Mouse (Mus musculus) neural tube, embryonic 13.5 days (tissue): ENCODE measurements around the gene Edn2. TPM values are rescaled to one million over a fixed set of nuclear protein-coding genes. Genes with fewer than 3 reads are reported as not detected.

Experiments used
- ATAC-seq: fragments of 200-750 bp; cut with Nextera tagmentation; 2 replicates; pipeline ENCODE4 v1.8.0; 2017; ENCODE audit warnings: low read depth, mild to moderate bottlenecking, moderate TSS enrichment, moderate library complexity
- H3K27ac ChIP-seq: fragments of 300-500 bp; sonication (generic); replicated peaks from 2 replicates; pipeline ENCODE4 v1.5.1; 2015; ENCODE audit warnings: moderate library complexity, mild to moderate bottlenecking, inconsistent platforms
- H3K27me3 ChIP-seq: fragments of 300-500 bp; sonication (generic); 2 replicates; pipeline ENCODE4 v1.6.1; 2015; ENCODE audit warnings: mild to moderate bottlenecking, inconsistent platforms
- H3K36me3 ChIP-seq: fragments of 300-500 bp; sonication (generic); 2 replicates; pipeline ENCODE4 v1.6.1; 2015; ENCODE audit warnings: mild to moderate bottlenecking, inconsistent platforms
- H3K4me1 ChIP-seq: fragments of 300-500 bp; sonication (generic); replicated peaks from 2 replicates; pipeline ENCODE4 v1.6.1; 2015; ENCODE audit warnings: inconsistent platforms
- H3K4me2 ChIP-seq: fragments of 300-500 bp; sonication (generic); 2 replicates; pipeline ENCODE4 v1.6.1; 2015; ENCODE audit warnings: inconsistent platforms, mild to moderate bottlenecking, moderate library complexity
- H3K4me3 ChIP-seq: fragments of 300-500 bp; sonication (generic); 2 replicates; pipeline ENCODE4 v1.5.1; 2015; ENCODE audit warnings: mild to moderate bottlenecking, inconsistent platforms
- H3K9ac ChIP-seq: fragments of 300-500 bp; sonication (generic); 2 replicates; pipeline ENCODE4 v1.6.1; 2015; ENCODE audit warnings: moderate library complexity, mild to moderate bottlenecking, inconsistent platforms
- H3K9me3 ChIP-seq: fragments of 300-500 bp; sonication (generic); 2 replicates; pipeline ENCODE4 v1.6.1; 2016; ENCODE audit warnings: inconsistent platforms
- WGBS: fragments of 180-500 bp; shearing (Covaris S2); methylation state at CpG from one replicate; pipeline ENCODE4 v1.1.7; 2015; 5-methylcytosine and 5-hydroxymethylcytosine counted together
- polyA plus RNA-seq: library from polyadenylated mRNA; unstranded; fragments of >200 nt; fragmentation: Nextera tagmentation; extraction: Ambion mirVana; gene quantifications from 2 replicates; pipeline ENCODE4 v1.2.1, GENCODE M21; 2015

Gene Edn2
- polyA plus RNA-seq, 1 experiment from 2014 or later = 0.47 TPM

DNA sequence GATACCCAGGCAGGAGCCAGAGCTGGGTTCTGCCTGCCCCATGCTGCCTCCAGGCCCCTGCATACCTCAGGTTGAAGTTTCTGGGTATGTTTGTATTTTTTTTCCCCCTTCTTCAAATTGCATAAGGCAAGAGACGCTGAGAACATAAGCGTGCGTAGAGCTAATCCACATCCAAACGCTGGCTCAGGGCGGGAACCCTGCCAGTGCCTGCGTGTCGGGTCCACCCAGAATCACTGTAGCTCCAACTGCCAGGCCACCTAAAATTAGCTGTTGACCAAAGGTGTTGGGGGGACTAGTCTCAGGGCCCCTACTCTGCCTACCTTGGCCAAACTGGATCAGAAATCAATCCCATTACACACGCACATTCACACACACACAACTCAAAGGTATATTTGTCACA lies 1.6 kb downstream of the Edn2 start:
- H3K9me3 ChIP-seq = no peaks in the 10 kb centered on the region
- peaks cover 14% of the 10 kb centered on the region for H3K4me1 ChIP-seq
- no peak overlapping the region for H3K4me2 ChIP-seq
- no peak overlapping the region for H3K9ac ChIP-seq
- ATAC-seq = no peak
- H3K27me3 ChIP-seq = peaks cover 13% of the 10 kb centered on the region
- no peak overlapping the region for H3K4me3 ChIP-seq
- H3K27ac ChIP-seq = no peak overlapping the region
- 92% methylated on average over 8 of the region's 8 CpGs for WGBS
- no peaks in the 10 kb centered on the region for H3K36me3 ChIP-seq

DNA sequence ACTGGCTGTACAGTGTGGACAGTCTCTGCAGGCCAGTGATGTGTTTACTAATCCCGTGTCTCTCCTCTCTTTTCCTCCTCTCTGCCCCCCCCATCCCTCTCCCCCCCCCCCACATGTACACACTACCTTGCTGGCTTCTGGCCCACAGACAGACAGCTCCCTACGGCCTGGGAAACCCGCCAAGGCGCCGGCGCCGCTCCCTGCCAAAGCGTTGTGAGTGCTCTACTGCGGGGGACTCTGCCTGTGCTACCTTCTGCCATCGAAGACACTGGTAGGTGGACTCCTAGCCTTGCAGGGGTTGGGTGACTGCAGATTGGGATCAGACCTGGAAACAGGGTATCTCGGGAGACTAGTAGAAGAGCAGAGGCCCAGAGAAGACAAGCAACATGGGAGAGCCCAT lies 2.2 kb downstream of the Edn2 start:
- ATAC-seq = 0 out of 2 replicates have a peak, but pooled peaks have one; percentile 29
- no peak overlapping the region for H3K27ac ChIP-seq
- peaks cover 14% of the 10 kb centered on the region for H3K4me1 ChIP-seq
- no peak overlapping the region for H3K9ac ChIP-seq
- WGBS = 59% methylated on average over 11 of the region's 11 CpGs
- no peak overlapping the region for H3K4me3 ChIP-seq
- no peak overlapping the region for H3K4me2 ChIP-seq
- H3K9me3 ChIP-seq = no peaks in the 10 kb centered on the region
- no peaks in the 10 kb centered on the region for H3K36me3 ChIP-seq
- peaks cover 13% of the 10 kb centered on the region for H3K27me3 ChIP-seq

DNA sequence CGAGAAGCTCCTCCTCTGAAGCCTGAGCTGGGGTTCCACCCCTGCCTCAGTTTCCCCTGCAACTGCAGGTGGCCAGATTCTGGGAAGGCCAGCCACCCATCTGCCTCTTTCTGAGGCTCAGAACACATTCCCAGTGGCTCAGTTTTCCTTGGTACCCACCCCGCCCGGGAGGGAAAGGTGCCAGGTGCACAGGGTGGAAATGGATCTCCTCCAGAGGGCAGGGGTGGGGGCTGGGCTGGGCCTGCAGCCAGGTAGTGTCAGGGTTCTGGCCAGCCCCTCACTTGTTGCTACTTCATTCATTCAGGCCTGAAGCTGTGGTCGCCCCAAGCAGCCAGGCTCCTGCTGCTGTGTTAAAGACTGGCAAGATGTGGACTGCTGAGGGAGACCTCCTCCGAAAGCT lies 3.3 kb downstream of the Edn2 start:
- H3K4me3 ChIP-seq = no peak overlapping the region
- H3K27me3 ChIP-seq = peaks cover 13% of the 10 kb centered on the region
- no peak overlapping the region for H3K27ac ChIP-seq
- H3K4me1 ChIP-seq = peaks cover 24% of the 10 kb centered on the region
- H3K4me2 ChIP-seq = no peak overlapping the region
- 93% methylated on average over 5 of the region's 5 CpGs for WGBS
- no peak overlapping the region for H3K9ac ChIP-seq
- H3K9me3 ChIP-seq = no peaks in the 10 kb centered on the region
- H3K36me3 ChIP-seq = no peaks in the 10 kb centered on the region
- ATAC-seq = no peak

DNA sequence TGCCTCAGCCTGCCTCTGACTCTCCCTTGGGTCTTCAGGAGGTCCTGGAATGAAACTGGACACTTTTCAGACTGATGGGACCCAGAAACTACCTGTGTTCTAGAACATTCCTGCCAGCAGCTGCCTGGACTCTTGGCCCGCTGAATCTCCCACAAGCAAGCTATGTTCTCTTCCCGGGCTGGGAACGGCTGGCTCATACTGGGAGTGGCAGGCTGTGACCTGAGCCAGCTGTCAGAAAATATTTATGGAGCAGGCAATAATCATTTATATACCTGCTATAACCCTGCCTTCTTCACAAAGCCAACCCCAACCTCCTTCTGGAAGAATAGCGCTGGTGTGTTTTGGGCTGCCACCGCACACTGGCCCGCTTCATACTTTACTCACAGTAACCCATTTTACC lies 6.8 kb downstream of the Edn2 start:
- Histone ChIP-seq H3K4me3 (no peak overlapping the region), H3K4me1 (peaks cover 37% of the 10 kb centered on the region), H3K4me2 (no peak overlapping the region), H3K36me3 (no peaks in the 10 kb centered on the region), H3K27me3 (no peaks in the 10 kb centered on the region), H3K9me3 (no peaks in the 10 kb centered on the region), H3K9ac (no peak overlapping the region), H3K27ac (no peak overlapping the region)
- 75% methylated on average over 6 of the region's 6 CpGs for WGBS
- ATAC-seq = no peak

DNA sequence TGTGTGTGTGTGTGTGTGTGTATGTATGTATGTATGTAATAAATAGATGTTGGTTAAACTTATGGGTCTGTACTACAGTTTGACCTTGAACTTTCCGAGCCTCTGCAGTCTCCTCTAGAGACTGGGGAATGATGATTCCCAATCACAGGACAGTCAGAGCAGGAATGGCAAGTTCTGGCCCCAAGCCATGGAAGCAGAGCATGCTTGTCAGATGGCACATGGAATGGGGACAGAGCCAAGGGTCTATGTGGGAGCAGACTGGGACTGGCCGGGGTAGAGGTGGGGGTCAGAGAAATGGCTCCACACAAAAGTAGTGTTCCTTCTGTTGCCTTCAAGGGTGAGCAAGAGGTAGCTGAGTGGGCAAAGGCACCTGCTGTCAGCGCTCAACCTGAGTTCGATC lies 7.3 kb downstream of the Edn2 start:
- Histone ChIP-seq H3K9ac (no peak overlapping the region), H3K9me3 (no peaks in the 10 kb centered on the region), H3K27ac (no peak overlapping the region), H3K27me3 (no peaks in the 10 kb centered on the region), H3K36me3 (no peaks in the 10 kb centered on the region), H3K4me1 (peaks cover 36% of the 10 kb centered on the region), H3K4me3 (no peak overlapping the region), H3K4me2 (no peak overlapping the region)
- ATAC-seq = no peak
- 90% methylated on average over 4 of the region's 4 CpGs for WGBS

DNA sequence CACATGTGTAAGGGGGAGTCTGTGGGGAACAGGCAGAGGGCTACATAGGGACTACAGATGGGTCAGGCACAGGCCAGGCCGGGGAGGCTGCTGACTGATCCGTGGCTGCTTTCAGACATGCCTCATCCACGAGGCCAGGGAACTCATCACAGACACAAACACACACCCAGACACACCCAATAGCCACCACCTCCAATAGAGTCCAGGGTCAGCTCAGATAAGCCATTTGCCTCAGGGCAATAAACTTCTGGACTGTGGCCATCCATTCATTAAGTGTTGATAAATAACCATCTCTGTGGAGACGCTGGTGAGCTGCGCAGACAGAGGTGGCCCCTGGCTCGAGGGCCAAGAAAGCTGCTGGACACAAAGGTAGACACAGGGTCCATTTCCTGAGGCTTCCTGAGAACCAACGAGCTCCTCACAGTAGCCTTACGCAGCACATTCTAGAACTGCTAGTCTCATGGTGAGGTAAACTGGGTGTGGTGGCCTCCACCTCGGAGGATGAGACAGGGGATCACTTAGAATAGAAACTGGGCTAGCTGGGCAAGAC lies 9.5 kb downstream of the Edn2 start:
- 32% methylated on average over 9 of the region's 9 CpGs for WGBS
- Histone ChIP-seq H3K27me3 (no peaks in the 10 kb centered on the region), H3K27ac (no peak overlapping the region), H3K4me2 (no peak overlapping the region), H3K4me3 (no peak overlapping the region), H3K9me3 (no peaks in the 10 kb centered on the region), H3K4me1 (peaks cover 32% of the 10 kb centered on the region), H3K9ac (no peak overlapping the region), H3K36me3 (no peaks in the 10 kb centered on the region)
- no peak for ATAC-seq

DNA sequence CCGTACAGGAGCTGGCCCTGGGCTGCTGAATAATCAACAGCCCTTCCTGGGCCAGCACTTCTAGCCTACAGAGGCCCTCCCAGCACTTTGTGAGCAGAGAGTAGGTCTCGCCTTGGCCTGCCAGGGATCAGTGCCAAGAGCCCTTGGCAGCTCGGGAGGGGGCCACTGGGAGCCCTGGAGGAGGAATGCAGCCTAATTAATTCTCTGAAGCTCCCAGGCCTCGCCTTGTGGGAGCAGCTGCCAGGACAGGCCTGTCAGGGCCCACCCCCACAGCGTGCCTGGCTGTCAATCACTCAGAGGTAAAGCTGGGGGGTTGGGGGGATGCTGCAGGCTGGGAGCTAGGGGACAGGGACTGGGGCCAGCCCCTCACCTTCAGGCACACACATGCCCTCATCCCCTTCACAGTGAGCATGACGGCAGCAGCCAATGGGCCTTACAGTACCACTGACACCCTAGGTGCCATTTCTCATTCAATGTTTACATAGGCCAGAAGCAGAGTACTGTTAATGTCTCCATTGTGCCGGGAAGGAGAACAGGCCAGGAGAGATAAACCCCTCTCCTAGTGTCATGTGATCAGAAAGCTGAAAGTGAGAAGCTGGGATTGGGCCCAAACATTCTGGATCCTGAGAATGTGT lies 11.2 kb downstream of the Edn2 start:
- peaks cover 38% of the 10 kb centered on the region for H3K4me1 ChIP-seq
- no peak overlapping the region for H3K9ac ChIP-seq
- peak overlapping the region; percentile 25; the same call in 1 of the 2 replicates for H3K27ac ChIP-seq
- ATAC-seq = peak; percentile 91
- H3K36me3 ChIP-seq = no peaks in the 10 kb centered on the region
- H3K9me3 ChIP-seq = no peaks in the 10 kb centered on the region
- no peak overlapping the region for H3K4me3 ChIP-seq
- 12% methylated on average over 7 of the region's 7 CpGs for WGBS
- no peaks in the 10 kb centered on the region for H3K27me3 ChIP-seq
- H3K4me2 ChIP-seq = no peak overlapping the region

DNA sequence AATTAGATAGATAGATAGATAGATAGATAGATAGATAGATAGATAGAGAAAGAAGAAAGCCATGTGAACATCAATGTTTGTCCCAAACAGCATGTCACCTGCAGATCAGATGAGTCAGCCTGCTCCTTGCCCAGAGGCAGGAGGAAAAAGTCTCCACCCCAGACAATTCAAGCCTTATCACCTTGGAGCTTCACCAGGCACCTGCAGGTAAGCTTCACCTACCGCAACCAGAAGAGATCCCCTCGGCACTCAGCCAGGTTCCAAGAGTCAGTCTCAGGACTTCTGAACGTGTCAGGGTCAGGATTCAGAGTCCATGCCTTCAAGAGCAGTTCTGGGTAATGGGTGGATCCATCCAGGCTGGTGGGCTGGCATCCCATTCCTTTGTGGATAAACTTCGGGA lies 18.1 kb downstream of the Edn2 start:
- Histone ChIP-seq H3K4me1 (0 out of 2 replicates have a peak, but pooled peaks cover 8% of the 10 kb centered on the region), H3K4me3 (no peak overlapping the region), H3K9me3 (no peaks in the 10 kb centered on the region), H3K27ac (no peak overlapping the region), H3K27me3 (peaks cover 7% of the 10 kb centered on the region; the same call in 1 of the 2 replicates), H3K36me3 (no peaks in the 10 kb centered on the region), H3K4me2 (no peak overlapping the region), H3K9ac (no peak overlapping the region)
- 80% methylated on average over 4 of the region's 4 CpGs for WGBS
- ATAC-seq = no peak

DNA sequence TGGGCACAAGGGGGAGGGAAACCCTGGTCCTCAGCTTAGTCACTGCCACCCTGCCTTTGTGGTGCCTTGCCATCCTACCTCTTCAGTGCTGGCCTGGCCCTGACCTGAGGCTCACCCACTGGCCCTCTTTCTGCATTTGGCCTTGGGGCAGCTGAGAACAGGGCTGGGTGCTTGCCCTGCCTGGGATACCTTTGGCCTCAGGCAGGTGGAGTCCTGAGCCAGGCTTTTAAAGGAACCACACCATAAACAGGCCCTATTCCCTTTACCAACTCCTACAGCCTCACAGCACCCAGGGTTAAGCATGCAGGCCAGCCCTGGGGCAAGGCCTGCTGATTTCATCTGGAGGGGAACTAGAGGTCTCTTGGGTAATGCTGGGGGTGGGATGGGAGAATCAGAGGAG lies 19.5 kb downstream of the Edn2 start:
- ATAC-seq = no peak
- Histone ChIP-seq H3K4me1 (0 out of 2 replicates have a peak, but pooled peaks cover 8% of the 10 kb centered on the region), H3K9me3 (no peaks in the 10 kb centered on the region), H3K27ac (no peak overlapping the region), H3K36me3 (no peaks in the 10 kb centered on the region), H3K9ac (no peak overlapping the region), H3K4me2 (no peak overlapping the region), H3K4me3 (no peak overlapping the region), H3K27me3 (peaks cover 14% of the 10 kb centered on the region)

DNA sequence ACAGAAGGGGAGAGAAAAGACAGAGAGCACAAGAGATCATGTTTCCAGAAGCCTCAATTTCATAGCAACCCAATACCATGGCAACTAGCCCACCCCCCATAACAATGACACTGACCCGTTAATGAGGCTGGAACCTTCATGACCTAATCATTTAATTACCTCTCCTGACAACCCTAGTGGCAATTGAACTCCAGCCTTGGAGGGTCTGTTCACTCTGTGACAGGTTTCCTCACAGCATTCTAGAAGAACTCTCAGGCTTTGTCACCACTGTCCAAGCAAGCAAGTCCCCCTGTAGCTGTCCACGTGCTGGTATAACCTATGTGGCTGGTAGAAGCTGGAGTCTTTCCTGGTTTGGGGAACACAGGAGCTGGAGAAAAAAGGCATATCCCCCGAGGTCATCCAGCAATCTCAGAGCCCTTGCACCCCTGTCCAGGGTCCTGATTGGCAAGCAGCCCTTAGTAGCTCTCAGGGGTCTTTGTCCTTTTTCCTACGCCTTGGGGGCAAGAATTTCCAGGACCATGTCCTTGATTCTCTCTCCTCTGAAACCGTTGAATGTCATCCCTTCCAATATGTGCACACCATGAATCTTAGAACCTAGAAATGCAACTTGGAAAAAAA lies 23.5 kb downstream of the Edn2 start:
- H3K4me3 ChIP-seq = no peak overlapping the region
- H3K36me3 ChIP-seq = no peaks in the 10 kb centered on the region
- H3K9ac ChIP-seq = no peak overlapping the region
- H3K4me1 ChIP-seq = peaks cover 16% of the 10 kb centered on the region
- WGBS = 22% methylated on average over 5 of the region's 5 CpGs
- H3K27me3 ChIP-seq = peaks cover 15% of the 10 kb centered on the region
- no peak overlapping the region for H3K4me2 ChIP-seq
- no peaks in the 10 kb centered on the region for H3K9me3 ChIP-seq
- H3K27ac ChIP-seq = no peak overlapping the region
- no peak for ATAC-seq

DNA sequence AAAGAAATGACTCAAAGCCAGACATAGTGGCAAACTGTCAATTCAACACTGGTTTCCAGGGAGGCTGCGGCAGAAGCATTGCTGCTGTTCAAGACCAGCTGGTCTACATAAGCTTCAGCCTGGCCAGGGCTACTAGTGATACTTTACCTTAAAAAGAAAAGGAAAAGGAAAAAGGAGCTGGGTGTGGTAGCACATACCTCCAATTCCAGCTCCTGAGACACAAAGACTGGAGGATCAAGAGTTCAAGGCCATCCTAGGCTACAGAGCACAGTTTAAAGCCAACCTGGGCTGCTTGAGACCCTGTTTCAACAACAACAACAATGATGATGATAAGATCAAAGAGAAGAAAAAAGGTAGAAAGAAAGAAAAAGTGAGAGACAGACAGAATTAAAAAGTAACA lies 25.4 kb downstream of the Edn2 start:
- WGBS = 96% methylated on average over 1 of the region's 1 CpGs
- no peak for ATAC-seq
- Histone ChIP-seq H3K4me2 (no peak overlapping the region), H3K4me3 (no peak overlapping the region), H3K27ac (no peak overlapping the region), H3K36me3 (no peaks in the 10 kb centered on the region), H3K9me3 (no peaks in the 10 kb centered on the region), H3K4me1 (peaks cover 24% of the 10 kb centered on the region), H3K27me3 (peaks cover 8% of the 10 kb centered on the region; the same call in 1 of the 2 replicates), H3K9ac (no peak overlapping the region)

DNA sequence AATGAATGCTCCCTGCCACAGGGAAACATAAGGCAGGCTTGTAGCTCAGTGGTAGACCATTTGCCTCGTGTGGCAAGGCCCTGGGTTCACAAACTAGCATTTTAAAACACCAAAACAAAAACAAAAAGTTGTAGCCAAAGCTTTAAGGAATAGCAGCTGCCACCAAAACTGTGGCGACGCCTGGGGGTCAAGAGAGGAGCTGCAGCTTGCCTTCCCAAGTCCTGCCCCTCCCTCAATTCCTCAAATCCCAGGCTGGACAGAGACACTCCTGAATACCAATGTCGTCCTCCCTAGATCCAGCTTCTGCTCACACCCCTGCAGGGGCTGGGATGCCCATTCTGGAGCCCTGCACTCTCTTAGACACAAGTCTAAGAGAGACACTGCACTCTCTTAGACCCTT lies 25.9 kb downstream of the Edn2 start:
- H3K36me3 ChIP-seq = no peaks in the 10 kb centered on the region
- H3K4me1 ChIP-seq = peaks cover 24% of the 10 kb centered on the region
- no peak overlapping the region for H3K4me2 ChIP-seq
- no peaks in the 10 kb centered on the region for H3K9me3 ChIP-seq
- H3K9ac ChIP-seq = no peak overlapping the region
- peaks cover 8% of the 10 kb centered on the region; the same call in 1 of the 2 replicates for H3K27me3 ChIP-seq
- WGBS = 8% methylated on average over 4 of the region's 4 CpGs
- no peak overlapping the region for H3K27ac ChIP-seq
- ATAC-seq = no peak
- H3K4me3 ChIP-seq = no peak overlapping the region
